Mouse (Mus musculus): ENCODE measurements around the gene Lrp8. TPM values are rescaled to one million over a fixed set of nuclear protein-coding genes. Genes with fewer than 3 reads are reported as not detected.
A peak's percentile ranks its signal among the peaks of the same experiment; 100 is the strongest.

Lrp8 gene
- polyA plus RNA-seq, 1 experiment from 2014 or later: 58.1 TPM

DNA sequence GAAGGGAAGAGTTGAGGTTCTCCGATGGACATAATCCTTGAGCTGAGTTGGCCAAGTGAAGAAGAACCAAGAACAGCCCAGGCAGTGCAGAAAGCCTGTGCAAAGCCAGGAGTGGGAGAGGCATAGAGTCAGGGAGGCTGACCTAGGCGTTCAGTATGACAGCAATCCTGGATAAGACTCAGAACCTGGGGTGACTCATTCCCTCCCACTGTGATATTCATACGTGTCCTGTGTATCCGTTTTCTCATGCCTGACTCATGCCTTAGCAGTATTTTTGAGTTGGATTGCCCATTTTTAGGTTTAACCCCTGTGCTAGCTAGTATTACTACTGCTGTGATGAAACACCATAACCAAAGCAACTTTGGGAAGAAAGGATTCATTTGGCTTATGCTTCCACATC, 62.8 kb downstream of the Lrp8 start:
- H3K4me1 ChIP-seq (ENCODE audit: control insufficient read depth, insufficient read depth, low read length): no peaks in the 10 kb centered on the region
- H3K27ac ChIP-seq (replicated peaks; ENCODE audit: low read depth, low read length): no peak overlapping the region
- no peak overlapping the region for H3K4me3 ChIP-seq (replicated peaks; ENCODE audit: low read depth, low read length)
- H3K9ac ChIP-seq (replicated peaks; ENCODE audit: low read length): no peak overlapping the region
- WGBS: 88% methylated on average over 4 of the region's 4 CpGs
- H3K36me3 ChIP-seq (ENCODE audit: control insufficient read depth, insufficient read depth, low read length): peaks cover 73% of the 10 kb centered on the region
- no peak for ATAC-seq (ENCODE audit: low FRiP score, low TSS enrichment)
- H3K9me3 ChIP-seq (ENCODE audit: control insufficient read depth, low read length): no peaks in the 10 kb centered on the region
- no peak overlapping the region for H3K4me2 ChIP-seq (ENCODE audit: low read length)
- DNase-seq: no peak
- no peaks in the 10 kb centered on the region for H3K27me3 ChIP-seq (ENCODE audit: control insufficient read depth, insufficient read depth, low read length)

GRCm38 (mm10) chr4:107879254-107880050, 77.4 kb downstream of the Lrp8 start, which contains the start of gene Magoh:
Gene Magoh (plus strand): TSS chr4:107879755.
- peaks cover 35% of the 10 kb centered on the region for H3K36me3 ChIP-seq (ENCODE audit: control insufficient read depth, insufficient read depth, low read length)
- DNase-seq: peak; percentile 99
- H3K9ac ChIP-seq (replicated peaks; ENCODE audit: low read length): peak within 1 kb of the TSS; percentile 75
- peak within 1 kb of the TSS; percentile 66 for H3K27ac ChIP-seq (replicated peaks; ENCODE audit: low read depth, low read length)
- 3% methylated on average over 48 of the region's 48 CpGs for WGBS
- H3K9me3 ChIP-seq (ENCODE audit: control insufficient read depth, low read length): no peaks in the 10 kb centered on the region
- H3K27me3 ChIP-seq (ENCODE audit: control insufficient read depth, insufficient read depth, low read length): no peaks in the 10 kb centered on the region
- peak within 1 kb of the TSS; percentile 79 for H3K4me2 ChIP-seq (ENCODE audit: low read length)
- ATAC-seq (ENCODE audit: low FRiP score, low TSS enrichment): peak; percentile 94
- peaks cover 9% of the 10 kb centered on the region for H3K4me1 ChIP-seq (ENCODE audit: control insufficient read depth, insufficient read depth, low read length)
- peak within 1 kb of the TSS; percentile 81 for H3K4me3 ChIP-seq (replicated peaks; ENCODE audit: low read depth, low read length)

GRCm38 (mm10) chr4:107881631-107882030, 79.6 kb downstream of the Lrp8 start:
- no peaks in the 10 kb centered on the region for H3K27me3 ChIP-seq (ENCODE audit: control insufficient read depth, insufficient read depth, low read length)
- ATAC-seq (ENCODE audit: low FRiP score, low TSS enrichment): no peak
- no peak overlapping the region for H3K4me2 ChIP-seq (ENCODE audit: low read length)
- H3K4me3 ChIP-seq (replicated peaks; ENCODE audit: low read depth, low read length): no peak overlapping the region
- no peak overlapping the region for H3K27ac ChIP-seq (replicated peaks; ENCODE audit: low read depth, low read length)
- WGBS: 98% methylated on average over 1 of the region's 1 CpGs
- H3K9ac ChIP-seq (replicated peaks; ENCODE audit: low read length): no peak overlapping the region
- H3K36me3 ChIP-seq (ENCODE audit: control insufficient read depth, insufficient read depth, low read length): peaks cover 44% of the 10 kb centered on the region
- peaks cover 9% of the 10 kb centered on the region for H3K4me1 ChIP-seq (ENCODE audit: control insufficient read depth, insufficient read depth, low read length)
- DNase-seq: no peak
- H3K9me3 ChIP-seq (ENCODE audit: control insufficient read depth, low read length): no peaks in the 10 kb centered on the region

DNA sequence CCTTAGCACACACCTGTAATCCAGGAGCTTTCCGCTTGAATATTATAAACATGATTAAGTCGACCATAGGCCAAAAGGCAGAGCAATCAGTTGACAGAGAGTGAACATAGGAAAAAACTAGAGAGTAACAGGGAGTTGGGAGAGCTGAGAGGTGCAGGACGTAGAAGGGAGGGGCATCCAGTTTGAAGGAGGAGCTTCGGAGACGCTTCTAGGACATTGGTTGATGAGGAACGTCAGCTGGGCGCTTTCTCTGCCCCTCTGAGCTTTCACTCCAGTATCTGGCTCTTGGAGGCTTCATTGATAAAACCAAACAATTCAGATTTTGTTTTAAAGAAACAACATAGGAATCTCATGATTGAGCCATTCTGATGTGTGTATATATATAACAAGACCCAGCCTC, 84.3 kb downstream of the Lrp8 start:
- no peak overlapping the region for H3K4me2 ChIP-seq (ENCODE audit: low read length)
- H3K4me1 ChIP-seq (ENCODE audit: control insufficient read depth, insufficient read depth, low read length): peaks cover 10% of the 10 kb centered on the region
- no peak for DNase-seq
- no peaks in the 10 kb centered on the region for H3K27me3 ChIP-seq (ENCODE audit: control insufficient read depth, insufficient read depth, low read length)
- no peak for ATAC-seq (ENCODE audit: low FRiP score, low TSS enrichment)
- no peak overlapping the region for H3K9ac ChIP-seq (replicated peaks; ENCODE audit: low read length)
- no peaks in the 10 kb centered on the region for H3K9me3 ChIP-seq (ENCODE audit: control insufficient read depth, low read length)
- no peak overlapping the region for H3K27ac ChIP-seq (replicated peaks; ENCODE audit: low read depth, low read length)
- WGBS: 79% methylated on average over 7 of the region's 7 CpGs
- H3K4me3 ChIP-seq (replicated peaks; ENCODE audit: low read depth, low read length): no peak overlapping the region
- H3K36me3 ChIP-seq (ENCODE audit: control insufficient read depth, insufficient read depth, low read length): peaks cover 46% of the 10 kb centered on the region

- WGBS: under 1% methylated on average over 12 of the region's 12 CpGs
- Histone ChIP-seq H3K9ac (replicated peaks; ENCODE audit: low read length) (peak overlapping the region; percentile 79), H3K4me1 (ENCODE audit: control insufficient read depth, insufficient read depth, low read length) (peaks cover 10% of the 10 kb centered on the region), H3K4me2 (ENCODE audit: low read length) (peak overlapping the region; percentile 91), H3K36me3 (ENCODE audit: control insufficient read depth, insufficient read depth, low read length) (peaks cover 35% of the 10 kb centered on the region), H3K4me3 (replicated peaks; ENCODE audit: low read depth, low read length) (peak overlapping the region; percentile 56), H3K9me3 (ENCODE audit: control insufficient read depth, low read length) (no peaks in the 10 kb centered on the region), H3K27me3 (ENCODE audit: control insufficient read depth, insufficient read depth, low read length) (no peaks in the 10 kb centered on the region), H3K27ac (replicated peaks; ENCODE audit: low read depth, low read length) (peak overlapping the region; percentile 93)
- ATAC-seq (ENCODE audit: low FRiP score, low TSS enrichment) (peak; percentile 44), DNase-seq (no peak)
Measured at GRCm38 (mm10) chr4:107889385-107889730, 87.3 kb downstream of the Lrp8 start.

- DNase-seq (peak; percentile 97), ATAC-seq (ENCODE audit: low FRiP score, low TSS enrichment) (peak; percentile 94)
- under 1% methylated on average over 48 of the region's 48 CpGs for WGBS
- peaks cover 10% of the 10 kb centered on the region for H3K4me1 ChIP-seq (ENCODE audit: control insufficient read depth, insufficient read depth, low read length)
- peak within 1 kb of the TSS; percentile 79 for H3K9ac ChIP-seq (replicated peaks; ENCODE audit: low read length)
- H3K27me3 ChIP-seq (ENCODE audit: control insufficient read depth, insufficient read depth, low read length): no peaks in the 10 kb centered on the region
- peak within 1 kb of the TSS; percentile 93 for H3K27ac ChIP-seq (replicated peaks; ENCODE audit: low read depth, low read length)
- H3K36me3 ChIP-seq (ENCODE audit: control insufficient read depth, insufficient read depth, low read length): peaks cover 34% of the 10 kb centered on the region
- peak within 1 kb of the TSS; percentile 56 for H3K4me3 ChIP-seq (replicated peaks; ENCODE audit: low read depth, low read length)
- H3K9me3 ChIP-seq (ENCODE audit: control insufficient read depth, low read length): no peaks in the 10 kb centered on the region
- peak within 1 kb of the TSS; percentile 91 for H3K4me2 ChIP-seq (ENCODE audit: low read length)
Measured at GRCm38 (mm10) chr4:107889731-107890432, 87.8 kb downstream of the Lrp8 start, which contains the start of gene 0610037L13Rik. Gene 0610037L13Rik (plus strand): TSS chr4:107889813.

DNA sequence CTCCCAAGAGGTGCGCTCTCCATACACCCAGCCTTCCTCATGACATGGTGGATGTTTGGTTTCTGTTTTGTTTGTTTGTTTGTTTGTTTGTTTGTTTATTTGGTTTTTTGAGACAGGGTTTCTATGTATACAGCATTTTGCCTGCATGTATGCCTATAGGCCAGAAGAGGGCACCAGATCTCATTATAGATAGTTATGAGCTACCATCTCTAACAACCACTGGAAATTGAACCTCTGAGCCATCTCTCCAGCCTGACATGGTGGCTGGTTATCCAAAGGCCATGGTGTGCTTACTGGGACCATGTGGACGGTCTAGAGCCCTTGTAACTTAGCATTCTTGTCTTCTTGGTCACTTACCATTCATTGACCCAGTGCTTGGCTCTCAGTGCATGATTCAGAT, 90.6 kb downstream of the Lrp8 start:
- H3K36me3 ChIP-seq (ENCODE audit: control insufficient read depth, insufficient read depth, low read length): peaks cover 49% of the 10 kb centered on the region
- no peak overlapping the region for H3K9ac ChIP-seq (replicated peaks; ENCODE audit: low read length)
- H3K9me3 ChIP-seq (ENCODE audit: control insufficient read depth, low read length): no peaks in the 10 kb centered on the region
- H3K27me3 ChIP-seq (ENCODE audit: control insufficient read depth, insufficient read depth, low read length): no peaks in the 10 kb centered on the region
- WGBS: 88% methylated on average over 2 of the region's 2 CpGs
- H3K4me2 ChIP-seq (ENCODE audit: low read length): no peak overlapping the region
- DNase-seq: peak; percentile 76
- ATAC-seq (ENCODE audit: low FRiP score, low TSS enrichment): no peak
- no peak overlapping the region for H3K4me3 ChIP-seq (replicated peaks; ENCODE audit: low read depth, low read length)
- H3K27ac ChIP-seq (replicated peaks; ENCODE audit: low read depth, low read length): no peak overlapping the region
- H3K4me1 ChIP-seq (ENCODE audit: control insufficient read depth, insufficient read depth, low read length): peaks cover 10% of the 10 kb centered on the region

DNA sequence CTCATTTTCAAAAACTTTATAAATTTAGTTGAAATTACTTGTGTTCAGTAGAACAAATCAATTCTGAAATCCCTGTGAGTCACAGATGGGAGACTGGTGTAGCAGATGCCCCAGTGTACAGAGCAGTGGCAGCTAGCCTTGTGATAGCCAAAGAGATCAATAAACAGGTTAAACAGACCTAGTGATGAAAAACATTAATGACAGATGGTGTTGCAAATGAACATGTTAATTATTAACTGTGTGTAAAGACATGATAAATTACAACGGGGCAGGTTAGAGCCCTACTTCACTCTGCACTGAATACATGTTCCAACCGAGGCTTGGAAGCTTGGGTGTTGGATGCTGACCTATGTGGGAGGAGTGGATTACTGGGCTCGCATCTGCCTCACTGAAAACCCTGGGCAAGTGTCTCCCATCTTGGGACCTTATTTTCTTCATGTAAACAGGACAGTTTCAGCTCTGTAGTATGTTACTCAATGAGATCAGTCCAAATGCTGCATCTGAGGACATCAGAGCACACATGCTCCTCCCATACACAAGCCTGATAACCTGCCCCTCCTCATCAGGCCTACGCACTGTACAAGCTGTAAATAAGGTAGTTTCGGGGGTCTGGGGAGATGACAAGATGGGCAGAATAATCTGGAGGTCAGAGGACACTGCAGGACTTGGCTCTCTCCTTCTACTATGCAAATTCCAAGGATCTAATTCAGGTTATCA, 97.3 kb downstream of the Lrp8 start:
- no peak overlapping the region for H3K27ac ChIP-seq (replicated peaks; ENCODE audit: low read depth, low read length)
- H3K9me3 ChIP-seq (ENCODE audit: control insufficient read depth, low read length): no peaks in the 10 kb centered on the region
- no peaks in the 10 kb centered on the region for H3K27me3 ChIP-seq (ENCODE audit: control insufficient read depth, insufficient read depth, low read length)
- H3K4me3 ChIP-seq (replicated peaks; ENCODE audit: low read depth, low read length): no peak overlapping the region
- no peak overlapping the region for H3K9ac ChIP-seq (replicated peaks; ENCODE audit: low read length)
- H3K4me2 ChIP-seq (ENCODE audit: low read length): no peak overlapping the region
- WGBS: 93% methylated on average over 5 of the region's 5 CpGs
- no peak for DNase-seq
- no peak for ATAC-seq (ENCODE audit: low FRiP score, low TSS enrichment)
- H3K4me1 ChIP-seq (ENCODE audit: control insufficient read depth, insufficient read depth, low read length): no peaks in the 10 kb centered on the region
- H3K36me3 ChIP-seq (ENCODE audit: control insufficient read depth, insufficient read depth, low read length): peaks cover 38% of the 10 kb centered on the region
